Mouse (Mus musculus): ENCODE measurements around the gene Coro6.

DNA sequence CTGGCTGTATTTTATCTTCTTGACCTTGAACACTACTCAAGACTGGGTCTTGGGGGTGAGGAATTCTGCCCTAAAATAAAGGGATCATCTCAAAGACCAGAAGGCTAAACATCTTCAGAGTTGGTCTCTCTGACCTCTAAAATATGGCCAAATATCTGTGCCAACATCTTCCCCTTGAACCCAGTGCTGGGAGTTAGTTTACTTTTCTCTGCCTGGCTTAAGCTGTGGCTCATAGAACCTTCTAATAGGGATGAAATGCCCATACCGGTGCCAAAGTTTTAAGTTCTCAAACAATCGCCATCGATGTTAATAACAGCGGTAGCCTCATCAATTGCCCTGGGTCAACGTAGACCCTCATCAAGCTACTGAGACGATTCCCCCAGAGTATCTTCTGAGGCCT lies 355 bp upstream of the Coro6 start:
- TF ChIP-seq POLR2A (IDR thresholded peaks at IDR 0.05; ENCODE audit: control insufficient read depth, extremely low read depth, insufficient read depth, low read length, poor library complexity) (no peak), CTCF (IDR thresholded peaks at IDR 0.05; ENCODE audit: borderline replicate concordance, control insufficient read depth, extremely low read depth, insufficient read depth, low read length, poor library complexity) (no peak)

Measured in thymus, adult 2 months (tissue).